Mouse (Mus musculus): ENCODE results near the gene Ring1. TPM values are rescaled to one million over a fixed set of nuclear protein-coding genes. Genes with fewer than 3 reads are reported as not detected.

The Ring1 gene
- 50.8 and 66.2 TPM in 2 replicates for total RNA-seq (2021)
- long read RNA-seq, transcript Ring1-201 (7 exons, 2,034 nt) = major isoform, 91 of 164 reads
- long read RNA-seq, partial matches to known transcripts = 17 of 164 reads
- long read RNA-seq, other reads (novel, unspliced or antisense) = 56 of 164 reads

GRCm38 (mm10) chr17:34024317-34024821 is at the start of gene Ring1:
TSS of gene Ring1 (minus strand) at chr17:34024680.
- DNase-seq = peak; percentile 91

DNA sequence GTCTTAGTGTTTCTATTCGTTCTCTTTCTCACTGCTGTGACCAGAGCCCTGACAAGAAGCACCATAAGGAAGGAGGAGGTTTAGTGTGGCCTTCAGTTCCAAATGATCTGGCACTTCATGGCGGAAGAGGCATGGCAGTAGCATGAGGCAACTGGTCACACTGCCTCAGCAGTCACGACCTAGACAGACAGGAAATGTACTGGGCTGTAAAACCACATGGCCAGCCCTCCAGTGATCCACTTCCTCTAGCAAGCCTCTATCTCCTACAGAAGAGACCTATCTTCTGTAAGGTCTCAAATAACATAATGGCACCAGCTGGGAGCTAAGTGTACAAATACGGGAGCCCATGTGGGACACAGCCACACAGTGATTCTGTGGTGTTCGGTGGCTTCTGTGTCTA is 47.6 kb upstream of the Ring1 start:
- DNase-seq = no peak

- no peak for DNase-seq
These were observed 44.4 kb upstream of the Ring1 start for GRCm38 (mm10) chr17:34068864-34069263.

GRCm38 (mm10) chr17:34057224-34057623 is 32.7 kb upstream of the Ring1 start:
- DNase-seq = no peak

DNA sequence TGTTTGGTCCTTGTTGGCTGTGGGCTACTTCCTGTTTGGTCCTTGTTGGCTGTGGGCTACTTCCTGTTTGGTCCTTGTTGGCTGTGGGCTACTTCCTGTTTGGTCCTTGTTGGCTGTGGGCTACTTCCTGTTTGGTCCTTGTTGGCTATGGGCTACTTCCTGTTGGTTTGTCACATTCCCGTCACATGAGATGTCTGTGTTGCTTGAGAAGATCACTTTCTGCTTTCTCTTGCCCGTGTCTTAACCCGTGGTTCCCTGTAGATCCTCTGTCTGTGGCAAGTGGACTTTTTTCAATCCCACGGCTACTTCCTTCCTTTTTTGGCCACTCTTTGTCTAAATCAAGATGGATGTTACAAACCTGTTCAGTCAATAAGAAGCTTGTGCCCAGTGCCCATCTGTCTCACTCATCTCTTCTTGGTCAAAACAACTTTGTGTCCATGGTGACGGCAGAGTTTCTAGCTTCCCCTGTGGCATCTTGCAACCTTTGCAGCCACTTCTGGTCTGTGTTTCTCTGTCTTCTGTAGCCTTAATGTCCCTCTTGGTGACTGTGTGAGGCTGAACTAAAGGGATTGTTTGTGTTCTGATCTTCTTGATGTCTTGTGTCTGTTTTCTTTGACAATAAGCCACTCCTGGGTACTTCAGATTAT is 23.0 kb upstream of the Ring1 start:
- DNase-seq = no peak

DNA sequence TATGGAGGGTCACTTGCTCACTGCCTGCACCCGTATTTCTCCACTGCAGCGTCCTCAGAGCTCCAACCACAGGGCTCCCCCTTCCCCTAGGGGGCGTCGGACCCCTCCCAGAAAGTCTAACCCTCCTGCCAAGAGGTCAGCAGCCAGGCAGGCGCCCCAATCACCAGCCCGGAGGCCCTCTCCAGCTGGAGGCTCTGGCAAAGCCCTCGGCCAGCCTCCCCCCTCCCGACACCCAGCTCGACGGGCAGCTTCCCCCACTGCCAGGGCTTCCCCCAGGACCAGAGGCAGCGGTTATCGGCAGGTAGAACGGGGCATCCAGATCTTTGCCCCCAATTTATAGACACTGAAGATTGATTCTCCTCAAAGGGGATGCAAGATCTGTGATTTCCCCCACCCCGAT is 21.5 kb upstream of the Ring1 start:
- no peak for DNase-seq

- DNase-seq = peak; percentile 51
These were observed 15.3 kb upstream of the Ring1 start for GRCm38 (mm10) chr17:34039562-34040450.

DNA sequence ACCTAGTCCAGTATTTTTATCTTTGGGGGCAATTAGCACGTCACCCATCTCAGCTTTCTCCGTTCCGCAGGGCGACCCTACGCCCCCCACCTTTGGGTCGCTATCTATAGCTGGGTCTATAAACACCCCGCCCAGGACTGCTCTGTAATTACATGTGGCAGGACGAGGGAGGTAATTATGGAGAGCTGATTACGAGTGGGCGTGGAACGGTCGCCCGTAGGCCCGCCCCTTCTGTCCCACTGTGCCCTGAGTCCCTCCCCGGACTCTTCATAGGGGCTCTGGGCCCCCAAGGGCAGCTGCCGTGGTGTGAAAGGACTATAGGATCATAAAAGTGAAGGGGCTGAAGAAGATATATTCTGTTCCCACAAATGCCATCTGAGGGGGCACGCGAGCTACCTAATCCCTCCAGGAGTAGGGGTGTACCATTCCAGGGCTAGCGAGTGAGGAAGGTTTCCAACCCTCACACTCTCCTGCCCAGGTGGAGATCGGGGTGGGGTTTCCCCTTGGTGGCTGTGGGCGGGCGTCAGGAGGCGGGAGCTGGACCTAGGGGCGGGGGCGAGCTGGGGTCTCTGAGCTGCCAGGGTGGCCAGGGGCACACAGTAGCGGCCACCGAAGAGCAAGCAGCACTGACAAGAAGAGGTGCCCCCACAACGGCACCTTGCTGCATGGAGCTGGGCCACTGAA is 14.5 kb upstream of the Ring1 start, which contains the start of gene Col11a2:
Col11a2 (plus strand) TSS at position 560 of the 684 bp plus-strand sequence.
- no peak for DNase-seq

DNA sequence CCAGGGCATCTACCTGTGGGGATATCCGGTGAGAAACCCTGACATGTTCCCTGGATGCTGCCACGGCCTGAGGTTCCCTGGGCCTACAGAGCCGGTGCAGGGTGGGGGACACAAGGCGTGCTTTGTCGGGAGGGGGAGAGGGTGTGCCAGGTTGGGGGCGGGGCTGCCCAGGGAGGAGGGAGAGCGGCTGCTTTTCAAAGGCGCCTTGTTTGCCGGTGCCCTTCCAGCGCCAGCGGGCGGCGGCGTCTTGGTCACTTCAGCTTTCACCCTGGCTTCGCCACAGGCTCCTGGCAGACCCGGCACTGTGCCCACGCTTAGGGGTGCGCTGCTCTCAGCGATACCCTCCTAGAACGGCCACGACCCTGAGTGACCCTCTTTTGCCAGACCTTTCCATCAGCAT is 14.0 kb upstream of the Ring1 start:
- no peak for DNase-seq

- no peak for DNase-seq
These were observed 12.8 kb upstream of the Ring1 start for GRCm38 (mm10) chr17:34037241-34037640.

DNA sequence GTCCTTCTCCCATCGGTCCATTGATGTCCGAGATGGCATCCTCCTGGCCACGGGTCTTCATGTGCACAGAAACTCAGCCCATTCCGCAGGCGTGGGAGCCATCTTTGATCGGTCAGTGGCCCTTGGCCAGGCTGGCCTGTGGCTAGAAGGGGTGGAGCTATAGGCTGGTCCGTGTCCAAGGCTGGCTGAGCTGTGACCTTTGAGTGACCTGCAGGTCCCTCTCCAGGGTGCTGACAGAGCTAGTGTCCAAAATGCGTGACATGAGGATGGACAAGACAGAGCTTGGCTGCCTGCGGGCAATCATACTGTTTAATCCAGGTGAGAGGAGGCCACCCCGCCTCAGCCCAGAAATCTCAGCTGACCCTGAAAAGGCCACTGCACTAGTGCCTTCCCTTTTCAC is 12.2 kb upstream of the Ring1 start:
- no peak for DNase-seq

GRCm38 (mm10) chr17:34035517-34035916 is 11.0 kb upstream of the Ring1 start:
- no peak for DNase-seq

- peak; percentile 59 for DNase-seq
These were observed 9.6 kb upstream of the Ring1 start for GRCm38 (mm10) chr17:34034064-34034463.

DNA sequence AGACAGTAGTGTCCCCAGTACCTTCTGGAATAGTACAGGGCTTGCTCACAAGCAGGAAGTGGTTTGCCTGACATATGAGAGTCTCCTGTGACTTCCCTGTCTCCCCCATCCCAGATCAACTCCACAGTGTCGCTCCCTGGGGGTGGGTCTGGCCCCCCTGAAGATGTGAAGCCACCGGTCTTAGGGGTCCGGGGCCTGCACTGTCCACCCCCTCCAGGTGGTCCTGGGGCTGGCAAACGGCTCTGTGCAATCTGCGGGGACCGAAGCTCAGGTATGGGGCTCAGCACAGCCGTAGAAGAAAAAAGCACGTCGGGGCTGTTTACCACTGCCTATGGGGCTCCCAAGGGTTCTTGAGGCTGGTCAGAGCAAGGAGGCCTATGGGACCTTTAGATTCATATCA is 9.0 kb upstream of the Ring1 start:
- DNase-seq = no peak

- no peak for DNase-seq
These were observed 8.3 kb upstream of the Ring1 start for GRCm38 (mm10) chr17:34032806-34033205.

- peak; percentile 77 for DNase-seq
These were observed 7.7 kb upstream of the Ring1 start for GRCm38 (mm10) chr17:34032174-34032632.

DNA sequence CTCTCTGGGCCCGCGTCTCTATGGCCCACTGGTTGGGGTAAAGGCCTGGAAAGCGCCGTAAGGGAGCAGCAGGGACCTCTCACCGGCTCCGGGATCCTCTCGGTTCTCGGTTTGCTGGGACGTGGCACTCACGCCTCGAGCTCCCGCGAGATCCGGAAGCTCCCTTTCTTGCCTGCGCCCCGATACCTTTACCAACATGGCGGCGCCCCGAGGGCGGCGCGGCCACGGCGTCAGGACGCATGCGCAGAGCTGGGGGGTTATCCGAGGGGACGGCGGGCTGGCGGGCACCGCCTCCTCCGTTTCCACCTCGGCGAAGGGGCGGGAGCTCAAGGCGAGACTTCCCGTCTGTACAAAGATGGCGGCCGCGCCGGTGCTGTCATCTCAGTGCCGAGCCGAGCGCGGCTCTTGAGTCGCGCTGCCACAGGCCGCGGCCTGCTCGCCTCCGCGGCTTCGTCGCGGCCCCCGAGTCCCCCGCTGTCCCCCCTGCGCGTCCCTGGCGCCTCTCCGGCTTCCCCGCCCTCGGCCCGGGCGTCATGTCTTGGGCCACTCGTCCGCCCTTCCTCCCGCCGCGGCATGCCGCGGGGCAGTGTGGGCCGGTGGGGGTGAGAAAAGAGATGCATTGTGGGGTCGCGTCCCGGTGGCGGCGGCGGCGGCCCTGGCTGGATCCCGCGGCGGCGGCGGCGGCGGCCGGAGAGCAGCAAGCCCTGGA is 7.1 kb upstream of the Ring1 start, which contains the start of the genes Slc39a7 and Rxrb:
Slc39a7 (minus strand) TSS at position 218 of the 709 bp plus-strand sequence.
Rxrb (plus strand) TSS at position 348 of the 709 bp plus-strand sequence.
- peak; percentile 100 for DNase-seq

DNA sequence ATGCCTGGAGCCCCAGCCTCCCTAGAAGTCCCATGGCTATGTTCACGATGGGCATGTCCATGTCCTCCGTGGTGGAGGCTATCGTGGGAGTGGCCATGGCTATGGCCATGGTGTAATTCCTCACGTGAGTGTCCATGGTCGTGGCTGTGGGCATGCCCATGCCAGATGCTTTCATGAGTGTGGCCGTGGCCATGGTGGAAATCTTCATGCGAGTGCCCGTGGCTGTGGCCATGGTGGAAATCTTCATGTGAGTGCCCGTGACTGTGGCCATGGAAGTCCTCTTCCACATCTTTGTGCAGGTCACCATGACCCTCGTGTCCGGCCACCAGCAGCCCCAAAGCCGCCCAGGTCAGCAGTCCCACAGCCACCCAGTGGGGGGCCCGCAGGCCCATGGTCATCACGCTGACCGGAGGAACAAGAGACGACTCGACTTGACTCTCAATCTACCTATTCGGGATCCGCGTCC is 6.4 kb upstream of the Ring1 start:
- DNase-seq = no peak

DNA sequence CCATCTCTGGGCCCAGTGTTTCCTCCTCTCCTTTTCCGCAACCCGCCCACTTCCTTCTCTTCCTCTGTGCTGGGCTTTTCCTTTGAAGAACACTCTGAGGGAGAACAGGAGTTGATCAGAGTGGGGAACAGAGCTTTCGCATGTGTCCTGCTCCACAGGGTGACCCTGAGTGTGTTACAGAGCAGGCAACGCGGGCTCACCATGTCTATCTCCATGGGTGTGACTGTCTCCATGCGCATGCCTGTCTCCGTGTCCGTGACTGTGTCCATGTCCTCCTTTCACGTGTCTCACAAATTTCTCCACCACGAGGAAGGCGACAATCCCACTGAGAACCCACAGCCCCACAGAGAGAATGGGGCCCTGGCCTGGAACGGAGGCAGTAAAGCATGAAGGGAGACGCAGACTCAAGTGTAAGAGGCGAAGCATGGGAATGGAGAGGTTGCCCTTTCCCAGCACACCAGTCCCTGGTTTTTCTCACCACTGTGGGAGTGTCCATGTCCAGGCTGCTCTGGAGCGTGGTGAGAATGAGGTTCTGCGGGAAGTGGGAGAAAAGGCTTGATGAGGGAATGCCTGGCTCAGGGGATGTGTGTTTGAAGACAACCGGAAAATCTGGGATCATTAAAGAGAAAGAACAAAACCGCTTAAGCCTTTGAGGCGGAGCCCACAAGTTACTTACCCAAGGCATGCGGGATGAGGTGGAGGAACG is 5.6 kb upstream of the Ring1 start:
- no peak for DNase-seq

- DNase-seq = no peak
These were observed 4.8 kb upstream of the Ring1 start for GRCm38 (mm10) chr17:34029150-34029889.

Measured in adrenal gland, postnatal 25 days (tissue).